Mouse (Mus musculus): Measurements from ENCODE around the gene Rnd2.

GRCm38 (mm10) chr11:101442760-101443159 is 22.0 kb upstream of the Rnd2 start:
- no peak for TF ChIP-seq POLR2A (IDR thresholded peaks at IDR 0.05; ENCODE audit: low read depth, low read length)
- TF ChIP-seq CTCF (IDR thresholded peaks at IDR 0.05; ENCODE audit: extremely low read depth, insufficient read length, insufficient replicate concordance, low read depth, low read length), result no peak

Measured in small intestine, adult 2 months (tissue).